Mouse (Mus musculus): ENCODE measurements around the gene Pnldc1. TPM values are rescaled to one million over a fixed set of nuclear protein-coding genes. Genes with fewer than 3 reads are reported as not detected.

The Pnldc1 gene
- polyA plus RNA-seq, 1 experiment, result 0.05 TPM

DNA sequence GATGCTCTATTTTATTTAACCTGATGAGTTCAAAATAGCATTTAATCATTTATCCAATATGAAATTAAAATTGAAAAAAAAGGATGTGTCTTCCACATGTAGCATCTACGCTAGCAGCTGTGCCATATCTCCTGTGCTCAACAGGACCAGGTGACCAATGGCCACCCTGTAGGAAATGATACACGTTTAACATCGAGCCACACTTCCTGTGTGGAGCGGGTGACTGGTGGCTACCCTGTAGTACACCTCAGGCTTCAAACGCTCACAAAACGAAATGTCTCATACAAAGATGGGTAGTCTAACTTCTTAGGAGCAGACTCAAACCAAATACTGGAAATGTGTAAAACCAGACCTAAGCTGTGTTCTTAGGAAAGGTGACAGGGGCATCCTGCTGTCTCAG is 66.2 kb downstream of the Pnldc1 start:
- TF ChIP-seq POLR2AphosphoS2 (IDR thresholded peaks at IDR 0.05; ENCODE audit: insufficient read length, low read depth) (no peak), E2F4 (IDR thresholded peaks at IDR 0.05; ENCODE audit: insufficient read depth) (no peak), MYOG (IDR thresholded peaks at IDR 0.05; ENCODE audit: control insufficient read depth in 1 of 3, insufficient read depth in 1 of 3, insufficient read length in 2 of 3, low read depth in 2 of 3) (no peak), USF1 (IDR thresholded peaks at IDR 0.05; ENCODE audit: low read depth) (no peak), POLR2A (IDR thresholded peaks at IDR 0.05; ENCODE audit: insufficient read length, low read depth) (no peak), TCF3 (IDR thresholded peaks at IDR 0.05; ENCODE audit: insufficient read length, low read depth) (no peak)
- no peak overlapping the region for H3K4me2 ChIP-seq (ENCODE audit: low read depth)

DNA sequence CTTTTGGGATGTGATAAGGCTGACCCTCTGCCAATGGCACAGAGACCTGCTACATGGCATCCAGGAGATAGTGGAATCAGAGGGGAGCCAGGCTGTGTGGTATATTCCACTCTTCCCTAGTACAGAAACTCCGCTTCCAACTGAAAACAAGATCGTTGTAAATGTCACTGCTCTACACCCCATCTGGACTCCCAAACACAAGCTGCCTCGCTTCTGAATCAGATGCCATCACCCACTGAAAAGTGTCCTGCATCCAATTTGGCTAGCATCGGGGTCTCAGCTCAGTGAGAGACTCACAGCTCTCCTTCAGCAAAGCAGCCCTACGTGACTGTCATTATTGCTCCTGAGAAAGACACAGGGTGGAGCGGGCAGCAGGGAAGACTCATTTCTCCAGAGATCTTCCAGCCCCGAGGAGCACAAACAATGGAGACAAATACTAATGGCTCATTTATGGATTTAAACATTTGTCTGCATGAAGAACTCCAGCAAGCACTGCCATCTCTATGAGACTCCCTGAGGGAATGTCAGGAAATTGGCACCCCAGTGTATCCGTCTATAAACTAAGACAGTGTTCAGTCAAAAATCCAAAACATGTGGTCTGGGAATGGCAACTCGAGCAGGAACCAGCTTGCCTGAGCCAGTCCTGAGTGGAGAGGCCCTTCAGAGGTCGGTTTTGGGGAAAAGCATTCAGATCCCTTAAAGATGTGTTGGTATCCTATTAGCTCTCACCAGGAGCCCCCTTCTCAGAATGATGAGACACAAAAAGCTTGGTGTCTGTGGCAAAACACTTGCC is 70.4 kb downstream of the Pnldc1 start:
- TF ChIP-seq TCF3 (IDR thresholded peaks at IDR 0.05; ENCODE audit: insufficient read length, low read depth), result no peak
- no peak for TF ChIP-seq E2F4 (IDR thresholded peaks at IDR 0.05; ENCODE audit: insufficient read depth)
- TF ChIP-seq POLR2A (IDR thresholded peaks at IDR 0.05; ENCODE audit: insufficient read length, low read depth), result no peak
- TF ChIP-seq CEBPB (IDR thresholded peaks at IDR 0.05; ENCODE audit: insufficient read depth, poor library complexity, severe bottlenecking), result no peak
- TF ChIP-seq MYOD1 (IDR thresholded peaks at IDR 0.05; ENCODE audit: control insufficient read depth in 1 of 3, insufficient read length in 2 of 3, low read depth in 2 of 3), result no peak
- H3K4me3 ChIP-seq, result no peak overlapping the region

More for the DNA sequence above, 66.2 kb downstream of the Pnldc1 start:
- Histone ChIP-seq H3K36me3 (ENCODE audit: control insufficient read depth, insufficient read depth) (no peaks in the 10 kb centered on the region), H3K79me2 (ENCODE audit: control insufficient read depth, insufficient read depth) (no peaks in the 10 kb centered on the region), H3K27me3 (ENCODE audit: control insufficient read depth, insufficient read depth, insufficient read length) (peaks cover 7% of the 10 kb centered on the region), H3ac (ENCODE audit: control insufficient read depth, insufficient read length) (no peak overlapping the region), H3K4me3 (no peak overlapping the region)

More for the DNA sequence above, 70.4 kb downstream of the Pnldc1 start:
- Histone ChIP-seq H3K4me2 (ENCODE audit: low read depth) (no peak overlapping the region), H3K36me3 (ENCODE audit: control insufficient read depth, insufficient read depth) (no peaks in the 10 kb centered on the region), H3ac (ENCODE audit: control insufficient read depth, insufficient read length) (no peak overlapping the region), H3K27me3 (ENCODE audit: control insufficient read depth, insufficient read depth, insufficient read length) (peaks cover 19% of the 10 kb centered on the region), H3K79me2 (ENCODE audit: control insufficient read depth, insufficient read depth) (no peaks in the 10 kb centered on the region)

Other genes with a start within 250 kb of the Pnldc1 start
- gene Slc22a1, start 234.4 kb downstream of the Pnldc1 start, polyA plus RNA-seq (2012; fragmentation: generic; extraction: Trizol), result not detected
- 21.6 TPM for gene Igf2r, start 140.6 kb downstream of the Pnldc1 start, polyA plus RNA-seq (2012; fragmentation: generic; extraction: Trizol)
- gene Mas1, start 42.1 kb downstream of the Pnldc1 start, polyA plus RNA-seq (2012; fragmentation: generic; extraction: Trizol), result 0.10 TPM
- gene Mrgprh, start 34.2 kb downstream of the Pnldc1 start, polyA plus RNA-seq (2012; fragmentation: generic; extraction: Trizol), result not detected
- 237 TPM for gene Tcp1, start 5.5 kb upstream of the Pnldc1 start, polyA plus RNA-seq (2012; fragmentation: generic; extraction: Trizol)
- 64.1 TPM for gene Mrpl18, start 6.1 kb upstream of the Pnldc1 start, polyA plus RNA-seq (2012; fragmentation: generic; extraction: Trizol)
- 0.76 TPM for gene Acat3, start 30.4 kb upstream of the Pnldc1 start, polyA plus RNA-seq (2012; fragmentation: generic; extraction: Trizol)
- 81.9 TPM for gene Acat2, start 50.5 kb upstream of the Pnldc1 start, polyA plus RNA-seq (2012; fragmentation: generic; extraction: Trizol)
- 21.3 TPM for gene Wtap, start 83.9 kb upstream of the Pnldc1 start, polyA plus RNA-seq (2012; fragmentation: generic; extraction: Trizol)
- gene Sod2, start 96.6 kb upstream of the Pnldc1 start, polyA plus RNA-seq (2012; fragmentation: generic; extraction: Trizol), result 172 TPM
- gene Gpr31b, start 142.1 kb upstream of the Pnldc1 start, polyA plus RNA-seq (2012; fragmentation: generic; extraction: Trizol), result not detected
- not detected for gene Tcp10b, start 150.9 kb upstream of the Pnldc1 start, polyA plus RNA-seq (2012; fragmentation: generic; extraction: Trizol)
- not detected for gene Unc93a, start 221.6 kb upstream of the Pnldc1 start, polyA plus RNA-seq (2012; fragmentation: generic; extraction: Trizol)

All from myocyte (in vitro differentiated cells).